Mouse (Mus musculus) liver (tissue): ENCODE data around the gene Nipal1.

Experiments
- DNase-seq: peaks from one replicate; pipeline ENCODE4 v3.0.0-alpha.2; 2020; ENCODE audit warnings: mixed read lengths

The Nipal1 gene

DNA sequence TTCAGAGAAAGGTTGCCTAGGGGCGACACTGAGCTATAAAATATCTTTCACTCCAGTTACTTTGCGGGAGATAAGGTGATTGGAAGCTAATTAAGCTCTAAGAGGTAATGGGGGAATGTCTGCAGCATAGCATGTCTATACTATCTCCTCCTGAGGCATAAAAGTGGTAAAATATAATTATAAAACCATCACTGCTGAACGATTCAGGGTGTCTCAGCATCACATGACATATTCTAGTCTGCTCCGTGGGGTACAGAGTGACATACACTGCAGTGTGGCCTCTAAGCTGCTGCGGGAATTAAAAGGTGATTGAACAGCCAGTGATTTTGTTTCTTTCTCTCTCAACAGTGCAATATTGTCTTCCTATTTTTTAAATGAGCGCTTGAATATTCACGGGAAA lies 18.8 kb downstream of the Nipal1 start:
- DNase-seq = no peak

DNA sequence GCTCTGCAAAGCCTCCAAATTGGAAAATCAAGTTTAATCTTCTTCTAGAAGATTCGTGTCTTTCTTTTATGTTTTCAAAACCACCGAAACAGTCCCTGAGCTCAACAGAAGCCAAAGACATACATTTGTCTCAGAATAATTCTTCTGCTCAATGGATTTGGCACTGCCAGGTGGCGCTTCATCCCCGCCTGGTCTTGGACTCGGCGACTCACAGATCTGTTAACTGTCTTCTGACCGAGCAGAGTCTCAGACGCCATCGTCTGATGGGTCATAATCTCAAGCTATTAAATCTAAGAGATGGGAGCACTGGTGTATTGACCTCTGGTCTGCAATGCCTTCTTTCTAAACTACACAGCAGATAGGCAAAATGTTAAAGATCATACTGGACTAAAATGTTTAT lies 20.8 kb downstream of the Nipal1 start:
- DNase-seq = no peak

DNA sequence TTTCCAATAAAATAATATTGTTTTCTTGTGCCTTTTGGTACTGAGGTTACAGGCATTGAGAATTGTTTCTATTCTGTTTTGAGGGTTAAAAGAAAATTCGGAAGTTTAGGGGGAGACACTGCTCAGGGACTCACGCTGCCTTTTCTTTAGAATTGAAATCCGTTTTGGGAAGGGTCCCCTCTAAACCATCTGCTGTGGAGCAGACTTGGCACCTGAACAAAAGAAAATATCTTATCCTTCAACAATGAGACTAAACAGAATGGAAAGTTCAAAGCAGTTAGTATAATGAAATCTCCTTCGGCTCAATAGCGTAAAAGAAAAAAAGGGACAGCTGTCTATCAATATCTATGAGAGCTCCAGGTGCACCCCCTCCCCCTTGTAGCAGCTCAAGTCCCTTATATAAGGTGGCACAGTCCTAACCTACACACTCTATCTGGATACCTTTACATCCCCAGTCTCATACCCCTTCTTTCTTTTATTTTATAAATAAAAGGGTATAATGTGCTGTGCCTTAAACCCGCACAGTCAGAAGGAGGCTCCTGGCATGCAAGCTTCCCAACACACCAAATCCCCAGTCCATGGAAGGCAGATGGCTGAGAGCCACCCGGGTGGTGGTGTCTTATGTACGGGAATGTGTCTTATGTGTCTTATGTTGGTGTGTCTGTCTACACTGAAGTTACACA lies 23.6 kb downstream of the Nipal1 start:
- DNase-seq = no peak

DNA sequence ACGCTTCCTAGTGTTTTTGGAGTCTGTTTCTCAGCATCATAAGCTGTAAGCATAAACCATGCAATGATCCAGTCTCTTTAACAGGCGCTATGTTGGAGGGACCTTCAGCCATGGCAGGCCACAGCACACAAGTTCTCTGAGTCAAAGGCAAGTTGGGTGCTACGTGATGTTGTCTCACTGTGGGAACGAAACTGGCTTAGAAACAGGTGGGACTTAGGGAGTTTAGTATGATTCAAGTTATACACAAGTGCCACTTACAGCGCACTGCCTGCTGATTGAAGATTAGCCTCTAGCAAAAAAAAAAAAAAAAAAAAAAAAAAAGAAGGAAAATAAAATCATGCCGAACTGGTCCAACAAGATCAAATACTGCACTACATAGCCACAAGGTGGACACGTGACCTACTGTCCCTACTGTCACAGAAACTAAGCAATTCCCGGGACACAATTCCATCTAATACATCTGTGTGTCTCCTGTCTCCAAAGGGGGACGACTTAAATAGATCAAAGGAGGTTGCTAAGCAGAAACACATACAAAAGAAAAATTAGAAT lies 27.5 kb downstream of the Nipal1 start:
- DNase-seq = no peak

GRCm38 (mm10) chr5:72681451-72681850 lies 33.9 kb downstream of the Nipal1 start:
- no peak for DNase-seq

DNA sequence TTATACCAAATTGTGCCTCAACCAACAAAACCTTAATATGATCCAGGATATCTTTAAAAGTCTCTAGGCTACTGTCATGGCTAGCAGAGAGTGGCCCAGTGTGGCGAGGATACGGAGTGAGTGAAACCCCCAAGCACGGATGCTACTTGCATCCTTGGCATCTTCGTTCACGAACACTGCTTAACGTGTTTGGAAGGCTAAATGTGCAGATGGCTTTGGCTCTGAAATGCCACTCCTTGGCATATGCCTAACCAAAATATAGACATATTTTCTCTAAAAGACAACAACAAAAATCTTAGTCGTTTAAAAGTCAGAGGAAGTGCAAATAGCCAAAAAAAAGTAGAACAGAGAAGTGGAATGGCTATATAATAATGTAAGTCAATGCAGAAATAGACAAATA lies 42.0 kb downstream of the Nipal1 start:
- DNase-seq = no peak

- no peak for DNase-seq
Measured at GRCm38 (mm10) chr5:72690516-72690915, 42.9 kb downstream of the Nipal1 start.

DNA sequence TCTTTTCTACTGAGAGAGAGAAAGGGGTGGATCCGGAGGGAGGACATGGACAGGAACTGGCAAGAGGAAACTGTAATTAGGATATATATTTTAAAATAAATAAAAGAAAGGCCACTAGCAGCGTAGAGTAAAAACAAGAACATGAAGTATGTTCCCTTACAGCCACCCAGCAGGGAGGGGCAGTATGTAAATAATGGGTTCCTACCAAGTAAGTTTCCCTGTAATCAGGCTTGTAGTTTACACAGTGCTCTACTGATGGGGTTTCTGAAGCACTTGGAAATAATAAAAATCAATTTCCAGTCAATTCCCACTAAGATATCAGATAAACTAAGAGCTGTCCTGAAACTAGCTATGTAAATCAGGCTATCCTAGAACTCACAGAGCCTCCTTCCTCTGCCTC lies 47.1 kb downstream of the Nipal1 start:
- DNase-seq = no peak

DNA sequence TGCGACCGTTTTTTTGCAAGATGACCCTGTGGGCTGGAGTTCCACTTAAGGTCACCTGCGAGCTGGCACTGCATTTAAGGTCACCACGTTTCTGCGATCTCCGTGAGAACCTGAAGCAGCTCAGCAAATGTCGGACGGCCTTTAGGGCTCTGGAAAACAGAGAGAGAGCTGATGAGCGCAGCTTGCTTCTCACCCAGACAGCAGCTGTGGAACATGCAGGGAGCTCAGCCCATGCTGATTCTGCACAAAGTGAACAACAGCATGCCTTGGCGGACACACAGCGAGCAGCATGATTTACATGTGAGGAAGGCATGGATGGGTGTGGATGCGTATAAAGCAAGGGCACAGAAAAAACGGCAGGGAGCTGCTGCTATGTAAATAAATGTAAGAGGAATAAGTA lies 48.9 kb downstream of the Nipal1 start:
- no peak for DNase-seq

DNA sequence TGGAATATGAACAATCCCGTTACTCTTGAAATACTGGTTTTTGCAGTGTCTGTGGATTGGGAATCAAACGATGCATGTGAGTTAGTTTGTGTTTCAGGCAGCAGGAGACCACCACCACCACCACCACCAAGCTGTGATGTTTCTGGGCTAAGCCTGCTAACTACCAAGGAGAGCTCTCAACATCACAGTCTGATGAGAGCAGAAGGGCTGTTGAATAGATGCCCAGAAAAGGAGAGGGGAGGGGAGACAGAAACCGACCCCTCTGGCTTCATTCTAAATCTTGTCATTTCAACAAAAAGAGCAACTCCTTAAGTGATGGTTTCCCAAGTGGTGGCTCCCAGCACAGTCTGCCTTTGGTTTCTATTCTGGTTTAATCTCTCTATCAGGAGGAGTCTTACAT lies 50.7 kb downstream of the Nipal1 start:
- no peak for DNase-seq

GRCm38 (mm10) chr5:72698818-72699499 lies 51.4 kb downstream of the Nipal1 start:
- no peak for DNase-seq

- DNase-seq = no peak
Measured at GRCm38 (mm10) chr5:72699500-72699818, 51.9 kb downstream of the Nipal1 start.

DNA sequence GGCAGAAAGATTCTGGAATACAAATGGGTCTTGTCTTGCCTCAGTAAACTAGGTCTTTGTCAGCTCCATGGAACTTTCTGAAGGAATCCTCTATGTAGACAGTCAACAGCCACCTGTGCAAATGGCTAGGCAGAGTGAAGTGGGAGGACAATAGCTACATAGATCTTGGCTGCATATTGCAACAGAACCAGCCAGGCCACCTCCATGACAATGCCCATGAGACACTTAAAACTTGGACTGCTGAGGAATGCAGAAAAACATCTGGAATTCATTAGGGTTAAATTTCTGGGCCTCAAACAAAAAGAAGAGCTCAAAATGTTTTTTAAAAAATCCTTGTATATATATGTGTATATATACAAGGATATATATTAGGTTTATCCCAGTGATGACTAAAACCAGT lies 54.6 kb downstream of the Nipal1 start:
- DNase-seq = no peak

DNA sequence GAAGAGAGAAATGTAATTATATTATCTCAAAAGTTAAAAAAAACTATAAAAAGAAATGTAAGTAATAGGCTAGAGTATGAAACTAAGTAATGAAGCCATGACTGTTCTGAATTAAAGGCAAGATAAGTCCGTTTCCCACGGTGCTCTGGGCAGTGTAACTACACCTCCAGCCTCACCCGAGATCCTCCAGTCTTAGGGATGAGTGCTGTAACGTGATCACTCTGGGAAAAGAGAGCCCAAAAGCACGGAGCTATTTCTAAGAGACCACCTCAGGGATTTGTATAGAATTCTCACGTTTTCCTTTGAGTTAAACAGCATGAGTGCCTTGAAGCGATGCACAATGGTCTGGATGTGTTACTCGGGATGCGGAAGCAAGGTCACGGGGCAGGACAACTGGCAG lies 58.5 kb downstream of the Nipal1 start:
- DNase-seq = no peak

DNA sequence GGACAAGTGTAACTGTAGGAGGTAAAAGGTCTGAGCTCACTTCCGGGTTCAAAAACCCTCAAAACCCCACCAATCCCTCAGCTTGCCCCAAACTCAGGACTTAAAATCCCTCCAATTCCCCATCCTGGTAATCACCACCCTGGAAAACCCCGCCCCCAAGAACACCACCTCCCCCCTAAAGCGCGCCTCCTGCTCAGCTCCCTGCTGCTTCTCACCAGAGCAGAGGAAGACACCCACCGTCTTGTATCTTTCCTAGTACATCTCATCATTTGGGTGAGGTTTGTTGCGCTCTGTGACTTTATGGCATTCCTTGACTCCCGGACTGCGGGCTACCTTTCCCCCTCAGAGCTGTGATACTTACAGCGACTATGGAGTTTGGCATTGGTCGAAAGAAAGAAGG lies 59.1 kb downstream of the Nipal1 start:
- no peak for DNase-seq

DNA sequence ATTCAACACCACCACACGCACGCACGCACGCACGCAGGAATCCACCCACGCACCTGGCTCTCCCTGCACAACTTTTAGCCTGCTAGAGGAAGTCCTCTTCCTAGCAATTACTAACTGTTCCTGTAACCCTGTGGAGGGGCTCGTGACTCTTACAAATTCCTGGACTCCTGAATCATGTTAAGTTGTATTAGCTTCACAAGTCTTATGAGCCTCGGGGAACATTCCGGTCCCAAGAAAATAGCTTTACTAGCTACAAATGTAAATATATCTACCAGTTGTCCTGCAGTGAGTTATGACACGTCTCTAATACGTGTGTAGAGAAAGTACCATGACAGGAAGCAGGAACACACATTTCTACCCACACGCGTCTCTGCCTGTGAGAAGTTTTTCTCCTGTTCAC lies 61.9 kb downstream of the Nipal1 start:
- no peak for DNase-seq

DNA sequence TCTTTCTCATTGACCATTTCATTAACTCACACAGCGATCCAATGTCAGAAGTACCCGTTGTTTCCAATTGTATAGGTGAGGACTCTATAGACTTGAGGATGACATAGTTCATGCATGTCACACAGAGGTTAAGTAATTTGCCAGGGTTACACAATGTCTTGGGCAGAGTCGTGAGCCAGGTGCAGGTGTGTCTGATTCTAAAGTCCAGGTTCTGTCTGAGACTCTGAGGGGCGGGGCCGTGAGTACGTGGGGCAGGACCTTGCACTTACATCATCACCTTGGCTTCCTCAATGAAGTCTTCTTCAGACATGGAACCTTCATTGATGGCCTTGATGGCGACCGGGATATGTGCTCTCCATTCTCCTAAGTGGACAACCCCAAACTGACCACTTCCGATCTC lies 62.4 kb downstream of the Nipal1 start:
- no peak for DNase-seq

DNA sequence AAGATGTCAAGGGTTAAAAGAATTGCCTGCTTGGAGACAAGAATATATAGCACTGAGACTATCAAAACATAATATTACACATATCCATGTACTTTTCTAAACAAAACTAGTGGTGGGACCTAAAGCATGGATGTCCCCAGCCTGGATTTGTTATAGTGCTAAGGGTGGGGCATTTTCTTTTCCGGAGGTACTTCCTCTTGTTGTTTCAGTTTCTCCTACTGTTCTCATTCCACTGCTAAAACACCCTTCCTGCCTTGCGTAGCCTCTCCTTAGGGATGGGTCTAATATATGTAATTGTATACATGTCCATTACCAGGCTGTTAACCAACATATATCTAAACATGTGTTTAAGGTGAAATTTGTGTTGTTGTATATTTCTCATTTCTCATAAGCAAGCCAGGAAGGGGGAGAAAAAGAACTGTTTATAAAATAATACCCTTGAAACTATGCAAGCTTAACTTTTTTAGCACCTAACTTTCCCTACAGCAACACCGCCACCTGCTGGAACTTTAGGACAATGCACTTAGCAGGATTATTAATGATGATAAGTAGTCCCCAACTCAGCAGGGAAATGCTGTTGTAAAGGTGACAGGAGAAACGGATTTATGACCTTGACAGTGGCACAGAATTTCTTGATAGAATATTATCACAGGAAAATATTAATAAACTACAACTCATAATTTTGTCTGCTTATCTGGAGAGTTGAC lies 63.1 kb downstream of the Nipal1 start:
- DNase-seq = peak; percentile 51

- peak; percentile 15 for DNase-seq
Measured at GRCm38 (mm10) chr5:72720587-72720986, 73.0 kb downstream of the Nipal1 start.
